Mouse (Mus musculus) adrenal gland, adult 18-20 months (tissue): ENCODE results near the gene Cd19. TPM values are rescaled to one million over a fixed set of nuclear protein-coding genes. Genes with fewer than 3 reads are reported as not detected.
"Not testable (repeated sequence)": the region's sequence is repeated elsewhere in the genome, so short reads cannot be mapped to it uniquely, and the experiment has no call there.

Experiments
- DNase-seq, 2 experiments: peaks; one replicate each; pipeline ENCODE4 v3.0.0; 2021 to 2022; ENCODE audit warnings: low spot score in 2 of 2
- total RNA-seq, 2 experiments: library from RNA; stranded (reverse); gene quantifications; 1 replicate in 1 of 2; 2 replicates in 1 of 2; pipeline ENCODE4 v1.2.3; 2021

The Cd19 gene
- total RNA-seq, 2 experiments from 2014 or later, result 0.19 to 0.50 TPM

- peak; percentile 62 to 69 for DNase-seq
These were observed 22.2 kb upstream of the Cd19 start for GRCm38 (mm10) chr7:126436851-126437250.

- DNase-seq, result no peak
These were observed 21.1 kb upstream of the Cd19 start for GRCm38 (mm10) chr7:126435801-126436200.

- no peak for DNase-seq
These were observed 20.0 kb upstream of the Cd19 start for GRCm38 (mm10) chr7:126434726-126435125.

GRCm38 (mm10) chr7:126430167-126430566 lies 15.5 kb upstream of the Cd19 start:
- no peak for DNase-seq

GRCm38 (mm10) chr7:126429503-126429898 lies 14.8 kb upstream of the Cd19 start:
- no peak for DNase-seq

GRCm38 (mm10) chr7:126428631-126429502 lies 14.2 kb upstream of the Cd19 start, which contains the start of gene Rabep2:
Gene Rabep2, plus strand, starts transcription at chr7:126428759.
- peak; percentile 97 to 98 for DNase-seq

- DNase-seq, result no peak
These were observed 13.5 kb upstream of the Cd19 start for GRCm38 (mm10) chr7:126428154-126428553.

GRCm38 (mm10) chr7:126427323-126427860 lies 12.7 kb upstream of the Cd19 start:
- no peak for DNase-seq

- DNase-seq, result no peak
These were observed 9.5 kb upstream of the Cd19 start for GRCm38 (mm10) chr7:126424161-126424560.

- no peak for DNase-seq
These were observed 7.1 kb upstream of the Cd19 start for GRCm38 (mm10) chr7:126421756-126422155.

GRCm38 (mm10) chr7:126418496-126418895 lies 3.8 kb upstream of the Cd19 start:
- DNase-seq, result no peak

- no peak for DNase-seq
These were observed 2.9 kb upstream of the Cd19 start for GRCm38 (mm10) chr7:126417606-126418005.

- DNase-seq, result no peak
These were observed 2.4 kb upstream of the Cd19 start for GRCm38 (mm10) chr7:126417045-126417444.

- DNase-seq, result no peak
These were observed 1.9 kb upstream of the Cd19 start for GRCm38 (mm10) chr7:126416615-126417014.

- no peak for DNase-seq
These were observed 3.6 kb downstream of the Cd19 start for GRCm38 (mm10) chr7:126411061-126411460.

- no peak for DNase-seq
These were observed 6.0 kb downstream of the Cd19 start for GRCm38 (mm10) chr7:126408686-126409085.

- not testable (repeated sequence) for DNase-seq
These were observed 12.2 kb downstream of the Cd19 start for GRCm38 (mm10) chr7:126402518-126402917.

- peak; percentile 80 to 87 for DNase-seq
These were observed 15.1 kb downstream of the Cd19 start for GRCm38 (mm10) chr7:126399548-126399947.

GRCm38 (mm10) chr7:126397822-126398221 lies 16.9 kb downstream of the Cd19 start:
- DNase-seq, result no peak

- DNase-seq, result no peak
These were observed 17.5 kb downstream of the Cd19 start for GRCm38 (mm10) chr7:126397221-126397620.

GRCm38 (mm10) chr7:126396298-126397119 lies 18.2 kb downstream of the Cd19 start, which contains the start of gene Nfatc2ip:
Gene Nfatc2ip, minus strand, starts transcription at chr7:126396737.
- peak; percentile 87 to 95 for DNase-seq
